Mouse (Mus musculus): ENCODE data around the gene Clk2. TPM values are rescaled to one million over a fixed set of nuclear protein-coding genes. Genes with fewer than 3 reads are reported as not detected.

The Clk2 gene
- polyA plus RNA-seq, 1 experiment: 48.3 TPM

- no peaks in the 10 kb centered on the region; the same call in 1 of the 2 replicates for H3K36me3 ChIP-seq (ENCODE audit: control insufficient read depth, insufficient read depth, low read length)
- H3K27me3 ChIP-seq (ENCODE audit: control insufficient read depth, insufficient read depth, low read length): no peaks in the 10 kb centered on the region
- H3K4me1 ChIP-seq (ENCODE audit: control insufficient read depth, insufficient read depth, low read length): peaks cover 19% of the 10 kb centered on the region
- TF ChIP-seq CTCF (IDR thresholded peaks at IDR 0.05; ENCODE audit: control insufficient read depth, insufficient read depth, insufficient replicate concordance, low read depth, low read length) (no peak), POLR2A (IDR thresholded peaks at IDR 0.05; ENCODE audit: control insufficient read depth, low read depth, low read length) (no peak)
- no peak overlapping the region for H3K4me3 ChIP-seq (ENCODE audit: control insufficient read depth, low read depth, low read length)
- H3K27ac ChIP-seq (ENCODE audit: control insufficient read depth, insufficient read depth, low read depth, low read length): no peak overlapping the region
These were observed 18.0 kb downstream of the Clk2 start for GRCm38 (mm10) chr3:89182531-89183057.

GRCm38 (mm10) chr3:89183058-89183958 lies 18.7 kb downstream of the Clk2 start, which contains the start of gene Fam189b:
Fam189b (plus strand) TSS chr3:89183143.
- Histone ChIP-seq H3K36me3 (ENCODE audit: control insufficient read depth, insufficient read depth, low read length) (no peaks in the 10 kb centered on the region; the same call in 1 of the 2 replicates), H3K27me3 (ENCODE audit: control insufficient read depth, insufficient read depth, low read length) (no peaks in the 10 kb centered on the region), H3K27ac (ENCODE audit: control insufficient read depth, insufficient read depth, low read depth, low read length) (no peak within 1 kb of the TSS), H3K4me1 (ENCODE audit: control insufficient read depth, insufficient read depth, low read length) (peaks cover 14% of the 10 kb centered on the region), H3K4me3 (ENCODE audit: control insufficient read depth, low read depth, low read length) (peak within 1 kb of the TSS; percentile 78)
- no peak for TF ChIP-seq CTCF (IDR thresholded peaks at IDR 0.05; ENCODE audit: control insufficient read depth, insufficient read depth, insufficient replicate concordance, low read depth, low read length)
- TF ChIP-seq POLR2A (IDR thresholded peaks at IDR 0.05; ENCODE audit: control insufficient read depth, low read depth, low read length): peak; percentile 55; the same call in 1 of the 2 replicates

- H3K4me1 ChIP-seq (ENCODE audit: control insufficient read depth, insufficient read depth, low read length): peaks cover 14% of the 10 kb centered on the region
- no peak overlapping the region for H3K27ac ChIP-seq (ENCODE audit: control insufficient read depth, insufficient read depth, low read depth, low read length)
- no peaks in the 10 kb centered on the region; the same call in 1 of the 2 replicates for H3K36me3 ChIP-seq (ENCODE audit: control insufficient read depth, insufficient read depth, low read length)
- no peaks in the 10 kb centered on the region for H3K27me3 ChIP-seq (ENCODE audit: control insufficient read depth, insufficient read depth, low read length)
- no peak overlapping the region for H3K4me3 ChIP-seq (ENCODE audit: control insufficient read depth, low read depth, low read length)
- TF ChIP-seq CTCF (IDR thresholded peaks at IDR 0.05; ENCODE audit: control insufficient read depth, insufficient read depth, insufficient replicate concordance, low read depth, low read length) (no peak), POLR2A (IDR thresholded peaks at IDR 0.05; ENCODE audit: control insufficient read depth, low read depth, low read length) (no peak)
These were observed 19.3 kb downstream of the Clk2 start for GRCm38 (mm10) chr3:89183959-89184315.

GRCm38 (mm10) chr3:89187197-89187596 lies 22.6 kb downstream of the Clk2 start:
- TF ChIP-seq POLR2A (IDR thresholded peaks at IDR 0.05; ENCODE audit: control insufficient read depth, low read depth, low read length): no peak
- no peak for TF ChIP-seq CTCF (IDR thresholded peaks at IDR 0.05; ENCODE audit: control insufficient read depth, insufficient read depth, insufficient replicate concordance, low read depth, low read length)
- Histone ChIP-seq H3K27me3 (ENCODE audit: control insufficient read depth, insufficient read depth, low read length) (no peaks in the 10 kb centered on the region), H3K4me3 (ENCODE audit: control insufficient read depth, low read depth, low read length) (peak overlapping the region; percentile 10), H3K4me1 (ENCODE audit: control insufficient read depth, insufficient read depth, low read length) (peaks cover 14% of the 10 kb centered on the region), H3K27ac (ENCODE audit: control insufficient read depth, insufficient read depth, low read depth, low read length) (no peak overlapping the region), H3K36me3 (ENCODE audit: control insufficient read depth, insufficient read depth, low read length) (no peaks in the 10 kb centered on the region)

- H3K27me3 ChIP-seq (ENCODE audit: control insufficient read depth, insufficient read depth, low read length): no peaks in the 10 kb centered on the region
- peaks cover 12% of the 10 kb centered on the region for H3K4me1 ChIP-seq (ENCODE audit: control insufficient read depth, insufficient read depth, low read length)
- no peaks in the 10 kb centered on the region for H3K36me3 ChIP-seq (ENCODE audit: control insufficient read depth, insufficient read depth, low read length)
- TF ChIP-seq POLR2A (IDR thresholded peaks at IDR 0.05; ENCODE audit: control insufficient read depth, low read depth, low read length) (no peak), CTCF (IDR thresholded peaks at IDR 0.05; ENCODE audit: control insufficient read depth, insufficient read depth, insufficient replicate concordance, low read depth, low read length) (no peak)
- no peak overlapping the region for H3K4me3 ChIP-seq (ENCODE audit: control insufficient read depth, low read depth, low read length)
- H3K27ac ChIP-seq (ENCODE audit: control insufficient read depth, insufficient read depth, low read depth, low read length): no peak overlapping the region
These were observed 23.3 kb downstream of the Clk2 start for GRCm38 (mm10) chr3:89187690-89188477.

- H3K36me3 ChIP-seq (ENCODE audit: control insufficient read depth, insufficient read depth, low read length): no peaks in the 10 kb centered on the region
- no peaks in the 10 kb centered on the region for H3K27me3 ChIP-seq (ENCODE audit: control insufficient read depth, insufficient read depth, low read length)
- TF ChIP-seq POLR2A (IDR thresholded peaks at IDR 0.05; ENCODE audit: control insufficient read depth, low read depth, low read length) (no peak), CTCF (IDR thresholded peaks at IDR 0.05; ENCODE audit: control insufficient read depth, insufficient read depth, insufficient replicate concordance, low read depth, low read length) (no peak)
- no peak overlapping the region for H3K4me3 ChIP-seq (ENCODE audit: control insufficient read depth, low read depth, low read length)
- no peak overlapping the region for H3K27ac ChIP-seq (ENCODE audit: control insufficient read depth, insufficient read depth, low read depth, low read length)
- peaks cover 10% of the 10 kb centered on the region for H3K4me1 ChIP-seq (ENCODE audit: control insufficient read depth, insufficient read depth, low read length)
These were observed 23.9 kb downstream of the Clk2 start for GRCm38 (mm10) chr3:89188478-89188875.

- no peaks in the 10 kb centered on the region for H3K27me3 ChIP-seq (ENCODE audit: control insufficient read depth, insufficient read depth, low read length)
- peaks cover 10% of the 10 kb centered on the region for H3K4me1 ChIP-seq (ENCODE audit: control insufficient read depth, insufficient read depth, low read length)
- H3K27ac ChIP-seq (ENCODE audit: control insufficient read depth, insufficient read depth, low read depth, low read length): no peak overlapping the region
- H3K4me3 ChIP-seq (ENCODE audit: control insufficient read depth, low read depth, low read length): no peak overlapping the region
- H3K36me3 ChIP-seq (ENCODE audit: control insufficient read depth, insufficient read depth, low read length): no peaks in the 10 kb centered on the region
- TF ChIP-seq POLR2A (IDR thresholded peaks at IDR 0.05; ENCODE audit: control insufficient read depth, low read depth, low read length): no peak
- no peak for TF ChIP-seq CTCF (IDR thresholded peaks at IDR 0.05; ENCODE audit: control insufficient read depth, insufficient read depth, insufficient replicate concordance, low read depth, low read length)
These were observed 25.8 kb downstream of the Clk2 start for GRCm38 (mm10) chr3:89190436-89190835.

All from testis, adult 2 months (tissue).